Mouse (Mus musculus) liver, embryonic 14.5 days (tissue): ENCODE measurements around the gene Olfr538. TPM values are rescaled to one million over a fixed set of nuclear protein-coding genes. Genes with fewer than 3 reads are reported as not detected.
"Not testable (repeated sequence)": the region's sequence is repeated elsewhere in the genome, so short reads cannot be mapped to it uniquely, and the experiment has no call there.

ENCODE experiments used
- ATAC-seq: fragments of 200-750 bp; cut with Nextera tagmentation; 2 replicates; pipeline ENCODE4 v1.8.0; 2017; ENCODE audit warnings: moderate number of reproducible peaks, mild to moderate bottlenecking, moderate library complexity; ENCODE audit not compliant: insufficient read depth
- DNase-seq, 3 experiments: peaks; one replicate each; pipeline ENCODE4 v3.0.0-alpha.2; 2012 to 2013; ENCODE audit warnings: low read depth in 3 of 3, low spot score in 3 of 3
- H3K27ac ChIP-seq: fragments of 300-500 bp; sonication (generic); 2 replicates; pipeline ENCODE4 v1.5.1; 2014; ENCODE audit warnings: moderate library complexity, mild to moderate bottlenecking, control low read depth, inconsistent platforms
- H3K27me3 ChIP-seq: fragments of 300-500 bp; sonication (generic); 2 replicates; pipeline ENCODE4 v1.6.1; 2014; ENCODE audit warnings: mild to moderate bottlenecking, low read length, moderate library complexity; ENCODE audit not compliant: control insufficient read depth, insufficient read depth
- H3K36me3 ChIP-seq: fragments of 300-500 bp; sonication (generic); replicated peaks from 2 replicates; pipeline ENCODE4 v1.6.1; 2014; ENCODE audit warnings: low read depth; ENCODE audit not compliant: control insufficient read depth, insufficient read depth
- H3K4me1 ChIP-seq, 2 experiments: fragments of 200-500 bp in 1 of 2; fragments of 300-500 bp in 1 of 2; sonication (generic) in 1 of 2; replicated peaks; 2 replicates each; pipeline ENCODE4 v1.6.1; 2012 to 2014; ENCODE audit warnings: antibody characterized with exemption in 1 of 2, inconsistent platforms in 1 of 2, low read length in 1 of 2; ENCODE audit not compliant: control insufficient read depth in 2 of 2, insufficient read depth in 2 of 2
- H3K4me2 ChIP-seq: fragments of 300-500 bp; sonication (generic); 2 replicates; pipeline ENCODE4 v1.6.1; 2014; ENCODE audit warnings: low read depth, mild to moderate bottlenecking, control low read depth, moderate library complexity
- H3K4me3 ChIP-seq, 2 experiments: fragments of 200-500 bp in 1 of 2; fragments of 300-500 bp in 1 of 2; sonication (generic) in 1 of 2; 2 replicates each; pipeline ENCODE4 v1.5.1; 2012 to 2014; ENCODE audit warnings: low read depth in 2 of 2, low read length in 2 of 2, mild to moderate bottlenecking in 2 of 2, control low read depth in 1 of 2, inconsistent platforms in 1 of 2, moderate library complexity in 1 of 2; ENCODE audit not compliant: insufficient read depth in 1 of 2
- H3K9ac ChIP-seq: fragments of 300-500 bp; sonication (generic); replicated peaks from 2 replicates; pipeline ENCODE4 v1.6.1; 2014; ENCODE audit warnings: mild to moderate bottlenecking, control low read depth, moderate library complexity
- H3K9me3 ChIP-seq: fragments of 300-500 bp; sonication (generic); 2 replicates; pipeline ENCODE4 v1.6.1; 2016; ENCODE audit warnings: low read length, mixed read lengths; ENCODE audit not compliant: control insufficient read depth
- CTCF ChIP-seq: IDR thresholded peaks from 2 replicates; pipeline ENCODE4 v1.5.1; 2016; ENCODE audit warnings: antibody characterized with exemption, low read depth, control low read depth
- EP300 ChIP-seq: IDR thresholded peaks from 2 replicates; pipeline ENCODE4 v1.6.1; 2016; ENCODE audit warnings: antibody characterized with exemption, low read depth
- WGBS: fragments of 180-500 bp; shearing (Covaris S2); extraction: QIAGEN DNeasy Blood & Tissue Kit; methylation state at CpG from one replicate; pipeline ENCODE4 v1.1.7; 2014; ENCODE audit not compliant: insufficient replicate concordance; 5-methylcytosine and 5-hydroxymethylcytosine counted together
- polyA plus RNA-seq, 2 experiments: library from polyadenylated mRNA; depleted of rRNA in 1 of 2; stranded (reverse) in 1 of 2; unstranded in 1 of 2; fragments of >200 nt; fragmentation: Nextera tagmentation in 1 of 2; extraction: Ambion mirVana in 1 of 2; gene quantifications; 2 replicates each; pipeline versions ENCODE4 v1.2.1 to v1.2.3; 2012 to 2014

Olfr538 gene
- polyA plus RNA-seq (2012; rRNA removed) (not detected in 2 replicates), polyA plus RNA-seq (2014; fragmentation: Nextera tagmentation; extraction: Ambion mirVana) (not detected in 2 replicates)

- Histone ChIP-seq H3K4me3 (no peak within 1 kb of the TSS), H3K27me3 (no peaks in the 10 kb centered on the region), H3K9ac (no peak within 1 kb of the TSS), H3K4me1 (no peaks in the 10 kb centered on the region), H3K4me2 (no peak within 1 kb of the TSS), H3K36me3 (no peaks in the 10 kb centered on the region), H3K27ac (no peak within 1 kb of the TSS), H3K9me3 (no peaks in the 10 kb centered on the region)
- ATAC-seq: no peak
- DNase-seq: no peak
- TF ChIP-seq CTCF: no peak
- no peak for TF ChIP-seq EP300
- WGBS: 46% methylated on average over 3 of the region's 3 CpGs
Measured at GRCm38 (mm10) chr7:140567586-140567985, at the start of gene Olfr538. Gene Olfr538, plus strand, starts transcription at chr7:140567886.

- DNase-seq: no peak
- no peak for ATAC-seq
- Histone ChIP-seq H3K27me3 (no peaks in the 10 kb centered on the region), H3K4me2 (no peak overlapping the region), H3K9me3 (no peaks in the 10 kb centered on the region), H3K9ac (no peak overlapping the region), H3K4me1 (no peaks in the 10 kb centered on the region), H3K36me3 (no peaks in the 10 kb centered on the region), H3K4me3 (no peak overlapping the region), H3K27ac (no peak overlapping the region)
- TF ChIP-seq EP300 (no peak), CTCF (no peak)
- 45% methylated on average over 2 of the region's 2 CpGs for WGBS
Measured at GRCm38 (mm10) chr7:140539746-140540145, 27.9 kb upstream of the Olfr538 start.

GRCm38 (mm10) chr7:140600969-140601368, 33.3 kb downstream of the Olfr538 start, which contains the start of gene Olfr46:
Gene Olfr46, plus strand, starts transcription at chr7:140601269.
- H3K27ac ChIP-seq, H3K36me3 ChIP-seq, ATAC-seq, H3K9ac ChIP-seq, DNase-seq, H3K27me3 ChIP-seq, H3K4me1 ChIP-seq, H3K4me3 ChIP-seq, H3K9me3 ChIP-seq, H3K4me2 ChIP-seq: not testable (repeated sequence)
- WGBS: 57% methylated on average over 2 of the region's 2 CpGs

Other genes starting within 250 kb of the Olfr538 start
- gene Olfr525, start 247.0 kb upstream of the Olfr538 start, polyA plus RNA-seq (2012; rRNA removed): not detected in 2 replicates
- not detected in 2 replicates for gene Olfr525, start 247.0 kb upstream of the Olfr538 start, polyA plus RNA-seq (2014; fragmentation: Nextera tagmentation; extraction: Ambion mirVana)
- not detected in 2 replicates for gene Olfr527, start 233.9 kb upstream of the Olfr538 start, polyA plus RNA-seq (2012; rRNA removed)
- not detected in 2 replicates for gene Olfr527, start 233.9 kb upstream of the Olfr538 start, polyA plus RNA-seq (2014; fragmentation: Nextera tagmentation; extraction: Ambion mirVana)
- gene Olfr60, start 206.2 kb upstream of the Olfr538 start, polyA plus RNA-seq (2012; rRNA removed): not detected in 2 replicates
- gene Olfr60, start 206.2 kb upstream of the Olfr538 start, polyA plus RNA-seq (2014; fragmentation: Nextera tagmentation; extraction: Ambion mirVana): not detected in 2 replicates
- gene Olfr530, start 191.6 kb upstream of the Olfr538 start, polyA plus RNA-seq (2012; rRNA removed): not detected in 2 replicates
- not detected in 2 replicates for gene Olfr530, start 191.6 kb upstream of the Olfr538 start, polyA plus RNA-seq (2014; fragmentation: Nextera tagmentation; extraction: Ambion mirVana)
- gene Olfr531, start 165.0 kb upstream of the Olfr538 start, polyA plus RNA-seq (2012; rRNA removed): not detected in 2 replicates
- not detected in 2 replicates for gene Olfr531, start 165.0 kb upstream of the Olfr538 start, polyA plus RNA-seq (2014; fragmentation: Nextera tagmentation; extraction: Ambion mirVana)
- gene Olfr532, start 146.2 kb upstream of the Olfr538 start, polyA plus RNA-seq (2012; rRNA removed): not detected in 2 replicates
- not detected in 2 replicates for gene Olfr532, start 146.2 kb upstream of the Olfr538 start, polyA plus RNA-seq (2014; fragmentation: Nextera tagmentation; extraction: Ambion mirVana)
- not detected in 2 replicates for gene Olfr533, start 104.5 kb upstream of the Olfr538 start, polyA plus RNA-seq (2012; rRNA removed)
- gene Olfr533, start 104.5 kb upstream of the Olfr538 start, polyA plus RNA-seq (2014; fragmentation: Nextera tagmentation; extraction: Ambion mirVana): not detected in 2 replicates
- gene Olfr535, start 83.7 kb upstream of the Olfr538 start, polyA plus RNA-seq (2012; rRNA removed): not detected in 2 replicates
- gene Olfr535, start 83.7 kb upstream of the Olfr538 start, polyA plus RNA-seq (2014; fragmentation: Nextera tagmentation; extraction: Ambion mirVana): not detected in 2 replicates
- not detected in 2 replicates for gene Olfr536, start 60.5 kb upstream of the Olfr538 start, polyA plus RNA-seq (2012; rRNA removed)
- not detected in 2 replicates for gene Olfr536, start 60.5 kb upstream of the Olfr538 start, polyA plus RNA-seq (2014; fragmentation: Nextera tagmentation; extraction: Ambion mirVana)
- not detected in 2 replicates for gene Olfr46, start 33.4 kb downstream of the Olfr538 start, polyA plus RNA-seq (2012; rRNA removed)
- gene Olfr46, start 33.4 kb downstream of the Olfr538 start, polyA plus RNA-seq (2014; fragmentation: Nextera tagmentation; extraction: Ambion mirVana): not detected in 2 replicates
- not detected in 2 replicates for gene Olfr61, start 61.1 kb downstream of the Olfr538 start, polyA plus RNA-seq (2012; rRNA removed)
- gene Olfr61, start 61.1 kb downstream of the Olfr538 start, polyA plus RNA-seq (2014; fragmentation: Nextera tagmentation; extraction: Ambion mirVana): not detected in 2 replicates
- not detected in 2 replicates for gene Olfr53, start 78.6 kb downstream of the Olfr538 start, polyA plus RNA-seq (2012; rRNA removed)
- not detected in 2 replicates for gene Olfr53, start 78.6 kb downstream of the Olfr538 start, polyA plus RNA-seq (2014; fragmentation: Nextera tagmentation; extraction: Ambion mirVana)
- not detected in 2 replicates for gene Olfr539, start 92.0 kb downstream of the Olfr538 start, polyA plus RNA-seq (2012; rRNA removed)
- gene Olfr539, start 92.0 kb downstream of the Olfr538 start, polyA plus RNA-seq (2014; fragmentation: Nextera tagmentation; extraction: Ambion mirVana): not detected in 2 replicates
- not detected in 2 replicates for gene Olfr45, start 114.1 kb downstream of the Olfr538 start, polyA plus RNA-seq (2012; rRNA removed)
- not detected in 2 replicates for gene Olfr45, start 114.1 kb downstream of the Olfr538 start, polyA plus RNA-seq (2014; fragmentation: Nextera tagmentation; extraction: Ambion mirVana)
- not detected in 2 replicates for gene Olfr541, start 129.4 kb downstream of the Olfr538 start, polyA plus RNA-seq (2012; rRNA removed)
- not detected in 2 replicates for gene Olfr541, start 129.4 kb downstream of the Olfr538 start, polyA plus RNA-seq (2014; fragmentation: Nextera tagmentation; extraction: Ambion mirVana)
- 0.07 and 0.14 TPM in 2 replicates for gene Cyp2e1, start 195.9 kb downstream of the Olfr538 start, polyA plus RNA-seq (2012; rRNA removed)
- gene Cyp2e1, start 195.9 kb downstream of the Olfr538 start, polyA plus RNA-seq (2014; fragmentation: Nextera tagmentation; extraction: Ambion mirVana): 0.17 and 0.18 TPM in 2 replicates
- 0.08 and 0.09 TPM in 2 replicates for gene Syce1, start 220.0 kb downstream of the Olfr538 start, polyA plus RNA-seq (2012; rRNA removed)
- not detected in 2 replicates for gene Syce1, start 220.0 kb downstream of the Olfr538 start, polyA plus RNA-seq (2014; fragmentation: Nextera tagmentation; extraction: Ambion mirVana)